Mouse (Mus musculus) kidney, adult 2 months (tissue): ENCODE data around the gene Chrng.

Experiments
- CTCF ChIP-seq: fragments of 200-500 bp; conservative IDR thresholded peaks from 2 replicates; pipeline ENCODE4 v1.5.1; 2011; ENCODE audit warnings: low read depth, mild to moderate bottlenecking, control low read depth, low read length, moderate library complexity, mixed read lengths; ENCODE audit not compliant: insufficient read depth, insufficient read length
- POLR2A ChIP-seq: fragments of 200-500 bp; IDR thresholded peaks from one replicate; pipeline ENCODE4 v1.6.1; 2011; ENCODE audit warnings: low read depth, low read length, control low read depth

DNA sequence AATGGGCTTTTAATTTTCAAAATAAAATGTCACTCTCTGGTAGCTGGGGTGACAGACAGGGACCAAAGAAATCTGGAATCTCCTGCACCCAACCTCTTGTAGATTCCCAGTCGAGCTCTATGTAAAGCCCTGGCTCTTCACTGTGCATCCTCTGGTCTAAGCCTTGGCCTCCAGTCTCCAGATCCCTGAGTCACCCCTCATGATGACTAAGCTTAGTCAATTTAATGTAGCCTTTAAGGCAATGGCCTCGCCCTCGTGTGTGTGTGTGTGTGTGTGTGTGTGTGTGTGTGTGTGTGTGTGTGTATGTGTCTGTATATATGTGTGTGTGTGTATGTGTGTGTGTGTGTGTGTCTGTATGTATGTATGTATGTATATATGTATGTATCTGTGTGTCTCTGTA lies 45.1 kb upstream of the Chrng start:
- TF ChIP-seq CTCF (no peak), POLR2A (no peak)
